Mouse (Mus musculus) liver, adult 2 months (tissue): ENCODE measurements around the gene Bnc2.

ENCODE experiments used
- CTCF ChIP-seq: fragments of 200-500 bp; IDR thresholded peaks from 2 replicates; pipeline ENCODE4 v1.5.1; 2011; ENCODE audit warnings: low read depth, low read length, control low read depth
- POLR2A ChIP-seq: fragments of 200-500 bp; IDR thresholded peaks from 2 replicates; pipeline ENCODE4 v1.6.1; 2011; ENCODE audit warnings: low read length, control low read depth; ENCODE audit not compliant: insufficient read depth; ENCODE audit errors: extremely low read depth

DNA sequence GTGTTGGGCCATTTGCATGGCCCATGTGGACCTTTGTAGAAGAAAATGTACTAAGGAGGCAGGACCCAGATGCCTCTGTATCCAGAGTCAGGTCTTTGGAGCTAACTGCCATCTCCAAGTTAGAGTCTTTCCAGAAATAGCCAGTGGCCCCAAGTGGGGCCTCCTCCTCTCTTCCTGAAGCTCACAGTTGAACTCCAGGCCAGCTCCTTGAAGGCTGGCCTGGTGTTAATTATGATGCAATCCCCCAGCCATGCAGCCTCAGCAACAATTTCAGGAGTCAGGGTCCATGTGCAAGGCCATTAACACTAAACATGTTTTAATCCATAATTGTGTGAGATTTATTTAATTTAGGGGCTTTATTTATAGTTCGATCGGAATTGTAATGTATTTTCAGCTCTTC is 427.7 kb downstream of the Bnc2 start:
- TF ChIP-seq CTCF, result no peak
- TF ChIP-seq POLR2A, result no peak
